Mouse (Mus musculus) embryonic facial prominence, embryonic 13.5 days (tissue): ENCODE results near the gene Smarce1. TPM values are rescaled to one million over a fixed set of nuclear protein-coding genes. Genes with fewer than 3 reads are reported as not detected.
A peak's percentile ranks its signal among the peaks of the same experiment; 100 is the strongest.

ENCODE experiments used
- ATAC-seq: fragments of 200-750 bp; cut with Nextera tagmentation; 2 replicates; pipeline ENCODE4 v1.8.0; 2017; ENCODE audit warnings: low read depth; ENCODE audit not compliant: insufficient number of reproducible peaks, insufficient read depth, low FRiP score, low TSS enrichment
- H3K27ac ChIP-seq: fragments of 300-500 bp; sonication (generic); 2 replicates; pipeline ENCODE4 v1.5.1; 2015; ENCODE audit warnings: moderate library complexity, mild to moderate bottlenecking, inconsistent platforms
- H3K27me3 ChIP-seq: fragments of 300-500 bp; sonication (generic); 2 replicates; pipeline ENCODE4 v1.6.1; 2015; ENCODE audit warnings: mild to moderate bottlenecking, inconsistent platforms
- H3K36me3 ChIP-seq: fragments of 300-500 bp; sonication (generic); 2 replicates; pipeline ENCODE4 v1.6.1; 2015; ENCODE audit warnings: mild to moderate bottlenecking, inconsistent platforms
- H3K4me1 ChIP-seq: fragments of 300-500 bp; sonication (generic); 2 replicates; pipeline ENCODE4 v1.6.1; 2015; ENCODE audit warnings: inconsistent platforms
- H3K4me2 ChIP-seq: fragments of 300-500 bp; sonication (generic); 2 replicates; pipeline ENCODE4 v1.6.1; 2015; ENCODE audit warnings: moderate library complexity, mild to moderate bottlenecking, inconsistent platforms
- H3K4me3 ChIP-seq: fragments of 300-500 bp; sonication (generic); 2 replicates; pipeline ENCODE4 v1.5.1; 2015; ENCODE audit warnings: mild to moderate bottlenecking, inconsistent platforms
- H3K9ac ChIP-seq: fragments of 300-500 bp; sonication (generic); 2 replicates; pipeline ENCODE4 v1.6.1; 2015; ENCODE audit warnings: mild to moderate bottlenecking, inconsistent platforms
- H3K9me3 ChIP-seq: fragments of 300-500 bp; sonication (generic); 2 replicates; pipeline ENCODE4 v1.6.1; 2016; ENCODE audit warnings: inconsistent platforms
- WGBS: fragments of 180-500 bp; shearing (Covaris S2); methylation state at CpG from one replicate; pipeline ENCODE4 v1.1.7; 2015; ENCODE audit warnings: mixed read lengths; 5-methylcytosine and 5-hydroxymethylcytosine counted together
- polyA plus RNA-seq: library from polyadenylated mRNA; unstranded; fragments of >200 nt; fragmentation: Nextera tagmentation; extraction: Ambion mirVana; gene quantifications from 2 replicates; pipeline ENCODE4 v1.2.1, GENCODE M21; 2015

The Smarce1 gene
- 307 and 334 TPM in 2 replicates for polyA plus RNA-seq

DNA sequence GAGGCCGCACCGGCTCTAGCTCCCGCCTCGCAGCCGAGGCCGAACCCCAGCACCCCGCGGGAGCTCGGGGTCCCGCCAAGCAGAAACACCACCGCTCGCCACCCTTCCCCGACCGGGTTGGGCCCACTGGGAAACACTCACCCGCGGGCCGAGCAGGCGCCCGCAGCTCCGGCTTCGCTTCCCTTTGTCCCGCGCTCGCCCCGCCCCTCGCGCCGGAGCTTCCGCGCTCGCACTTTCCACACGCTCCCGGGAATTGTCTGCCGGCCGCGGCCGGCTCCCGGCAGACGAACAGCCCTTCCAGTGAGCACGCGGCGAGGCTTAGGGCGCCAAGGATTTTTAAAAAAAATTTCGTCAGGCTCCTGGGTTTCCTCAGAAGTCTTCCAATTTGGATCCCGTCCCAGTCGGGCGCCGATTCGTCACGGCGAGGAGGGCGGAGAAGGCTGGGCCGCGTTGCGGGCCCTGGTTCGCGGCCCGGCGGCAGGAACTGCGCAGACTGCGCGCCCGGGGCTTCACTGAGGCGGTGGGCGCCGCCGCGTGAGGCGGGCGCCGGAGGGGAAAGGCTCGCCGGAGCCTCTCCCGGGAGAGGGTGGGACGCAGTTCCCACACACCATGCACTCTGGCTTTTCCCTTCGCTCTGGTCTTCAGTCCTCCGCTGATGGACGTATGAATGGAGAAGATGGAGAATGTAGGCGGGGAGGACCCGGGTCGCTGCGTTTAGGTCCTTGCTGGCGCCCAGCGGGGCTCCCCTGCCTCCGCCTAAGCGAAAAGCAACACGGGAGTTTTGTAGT is at the start of gene Smarce1:
Gene Smarce1, minus strand, starts transcription at position 757 of the 788 bp plus-strand sequence.
- Histone ChIP-seq H3K9me3 (no peaks in the 10 kb centered on the region), H3K36me3 (peaks cover 20% of the 10 kb centered on the region), H3K27me3 (no peaks in the 10 kb centered on the region), H3K4me1 (peaks cover 32% of the 10 kb centered on the region), H3K9ac (peak within 1 kb of the TSS; percentile 100), H3K4me3 (peak within 1 kb of the TSS; percentile 87), H3K4me2 (peak within 1 kb of the TSS; percentile 80), H3K27ac (peak within 1 kb of the TSS; percentile 99)
- WGBS: under 1% methylated on average over 84 of the region's 87 CpGs
- peak; percentile 87 for ATAC-seq

- Histone ChIP-seq H3K4me3 (no peak overlapping the region), H3K4me2 (no peak overlapping the region), H3K27ac (no peak overlapping the region), H3K27me3 (no peaks in the 10 kb centered on the region), H3K4me1 (peaks cover 13% of the 10 kb centered on the region), H3K9me3 (no peaks in the 10 kb centered on the region), H3K36me3 (no peaks in the 10 kb centered on the region), H3K9ac (no peak overlapping the region)
- 72% methylated on average over 5 of the region's 5 CpGs for WGBS
- ATAC-seq: no peak
Measured at GRCm38 (mm10) chr11:99279986-99280385, 49.2 kb upstream of the Smarce1 start.

GRCm38 (mm10) chr11:99276786-99277185 is 46.0 kb upstream of the Smarce1 start:
- Histone ChIP-seq H3K4me3 (no peak overlapping the region), H3K27me3 (no peaks in the 10 kb centered on the region), H3K9ac (no peak overlapping the region), H3K27ac (peak overlapping the region; percentile 51), H3K4me2 (no peak overlapping the region), H3K9me3 (no peaks in the 10 kb centered on the region), H3K36me3 (no peaks in the 10 kb centered on the region), H3K4me1 (0 out of 2 replicates have a peak, but pooled peaks cover 4% of the 10 kb centered on the region)
- no peak for ATAC-seq
- WGBS: 40% methylated on average over 7 of the region's 7 CpGs

DNA sequence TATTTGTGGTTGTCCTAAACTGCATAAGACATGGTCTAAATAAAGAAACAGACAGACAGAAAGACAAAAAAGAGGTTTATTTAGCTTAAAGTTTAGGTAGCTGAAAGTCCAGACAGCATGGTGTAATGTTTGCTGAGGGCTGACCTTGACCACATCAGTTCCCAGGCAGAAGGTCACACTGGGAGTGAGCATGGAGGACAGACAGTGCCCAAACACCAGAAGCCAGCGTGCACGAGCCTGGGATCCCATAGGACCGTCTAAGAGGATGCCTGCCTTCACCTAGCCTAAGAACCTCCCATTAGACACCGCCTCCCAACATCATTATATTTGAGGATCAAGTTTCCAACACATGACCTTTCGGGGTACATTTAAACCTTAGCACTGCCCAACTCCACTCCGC is 44.8 kb upstream of the Smarce1 start:
- ATAC-seq: no peak
- 0 out of 2 replicates have a peak, but pooled peaks cover 4% of the 10 kb centered on the region for H3K4me1 ChIP-seq
- no peak overlapping the region for H3K9ac ChIP-seq
- no peaks in the 10 kb centered on the region for H3K9me3 ChIP-seq
- H3K27me3 ChIP-seq: no peaks in the 10 kb centered on the region
- H3K4me2 ChIP-seq: no peak overlapping the region
- H3K27ac ChIP-seq: no peak overlapping the region
- no peaks in the 10 kb centered on the region for H3K36me3 ChIP-seq
- no peak overlapping the region for H3K4me3 ChIP-seq
- WGBS: 61% methylated on average over 6 of the region's 6 CpGs

GRCm38 (mm10) chr11:99272721-99273120 is 41.9 kb upstream of the Smarce1 start:
- H3K9ac ChIP-seq: no peak overlapping the region
- no peak overlapping the region for H3K4me2 ChIP-seq
- no peak overlapping the region for H3K27ac ChIP-seq
- 0 out of 2 replicates have a peak, but pooled peaks cover 4% of the 10 kb centered on the region for H3K4me1 ChIP-seq
- H3K36me3 ChIP-seq: no peaks in the 10 kb centered on the region
- H3K27me3 ChIP-seq: no peaks in the 10 kb centered on the region
- WGBS: 88% methylated on average over 4 of the region's 4 CpGs
- no peaks in the 10 kb centered on the region for H3K9me3 ChIP-seq
- H3K4me3 ChIP-seq: no peak overlapping the region
- ATAC-seq: no peak

DNA sequence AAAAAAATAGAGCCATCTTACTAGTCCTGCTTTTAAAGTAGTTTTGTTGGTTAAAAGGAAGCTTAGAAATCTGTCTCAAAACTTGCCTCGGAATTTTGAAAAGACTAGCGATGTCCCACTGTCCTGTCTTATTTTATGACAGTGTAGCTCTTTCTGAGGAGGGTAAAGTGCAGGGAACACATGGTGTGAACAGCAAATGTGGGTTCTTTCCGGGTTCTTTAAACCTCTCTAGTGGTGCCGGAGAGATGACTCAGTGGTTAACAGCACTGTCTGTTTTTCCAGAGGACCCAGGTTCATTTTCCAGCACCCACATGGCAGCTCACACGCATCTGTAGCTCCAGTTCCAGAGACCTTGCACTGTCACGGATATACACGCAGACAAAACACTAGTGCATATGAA is 38.4 kb upstream of the Smarce1 start:
- Histone ChIP-seq H3K9ac (no peak overlapping the region), H3K4me1 (no peaks in the 10 kb centered on the region), H3K9me3 (no peaks in the 10 kb centered on the region), H3K4me2 (no peak overlapping the region), H3K36me3 (no peaks in the 10 kb centered on the region), H3K27ac (no peak overlapping the region), H3K27me3 (no peaks in the 10 kb centered on the region), H3K4me3 (no peak overlapping the region)
- WGBS: 69% methylated on average over 7 of the region's 7 CpGs
- no peak for ATAC-seq

DNA sequence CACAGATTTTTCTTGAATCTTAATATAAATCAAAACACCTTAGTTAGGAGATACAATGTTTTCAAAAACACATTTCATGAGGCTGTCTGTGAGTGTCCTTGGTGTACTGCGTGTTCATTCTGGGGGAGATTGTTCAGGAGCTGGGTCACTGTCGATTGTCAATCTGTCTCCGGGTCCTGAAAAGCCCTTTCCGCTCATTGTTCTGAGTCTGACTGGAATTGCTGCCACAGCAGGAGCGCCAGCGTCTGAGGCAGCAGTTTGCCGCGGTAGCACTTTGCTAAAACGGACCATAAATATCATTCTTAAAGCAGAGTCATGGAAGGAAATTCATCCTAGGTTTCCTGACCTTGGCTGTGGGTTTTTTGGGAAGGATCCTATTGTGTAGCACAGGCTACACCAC is 35.0 kb upstream of the Smarce1 start:
- 53% methylated on average over 9 of the region's 9 CpGs for WGBS
- H3K27ac ChIP-seq: no peak overlapping the region
- H3K4me3 ChIP-seq: no peak overlapping the region
- ATAC-seq: no peak
- H3K4me1 ChIP-seq: no peaks in the 10 kb centered on the region
- no peaks in the 10 kb centered on the region for H3K9me3 ChIP-seq
- no peak overlapping the region for H3K9ac ChIP-seq
- H3K27me3 ChIP-seq: no peaks in the 10 kb centered on the region
- H3K36me3 ChIP-seq: no peaks in the 10 kb centered on the region
- no peak overlapping the region for H3K4me2 ChIP-seq

DNA sequence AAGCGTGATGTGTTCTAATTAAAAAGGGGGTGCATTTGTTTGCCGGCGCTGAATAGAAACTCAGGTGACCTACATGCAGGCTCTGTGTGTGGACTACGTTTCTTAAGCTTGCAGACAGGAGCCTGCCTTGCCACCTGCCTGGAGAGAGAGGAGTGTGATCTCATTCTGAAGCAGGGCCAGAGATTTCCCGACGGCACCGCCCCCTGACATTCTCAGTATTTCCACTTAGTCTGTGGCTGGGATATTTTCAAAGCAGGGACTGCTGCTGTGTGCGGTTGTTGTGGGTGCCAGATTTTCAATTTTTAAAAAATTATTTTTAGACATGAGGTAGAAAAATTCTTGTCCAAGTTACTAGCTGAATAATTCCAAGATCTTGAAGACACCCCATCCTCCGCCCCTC is 34.4 kb upstream of the Smarce1 start:
- Histone ChIP-seq H3K36me3 (no peaks in the 10 kb centered on the region), H3K9ac (no peak overlapping the region), H3K27ac (no peak overlapping the region), H3K4me2 (no peak overlapping the region), H3K9me3 (no peaks in the 10 kb centered on the region), H3K4me3 (no peak overlapping the region), H3K27me3 (no peaks in the 10 kb centered on the region), H3K4me1 (no peaks in the 10 kb centered on the region)
- WGBS: 72% methylated on average over 9 of the region's 9 CpGs
- ATAC-seq: no peak

DNA sequence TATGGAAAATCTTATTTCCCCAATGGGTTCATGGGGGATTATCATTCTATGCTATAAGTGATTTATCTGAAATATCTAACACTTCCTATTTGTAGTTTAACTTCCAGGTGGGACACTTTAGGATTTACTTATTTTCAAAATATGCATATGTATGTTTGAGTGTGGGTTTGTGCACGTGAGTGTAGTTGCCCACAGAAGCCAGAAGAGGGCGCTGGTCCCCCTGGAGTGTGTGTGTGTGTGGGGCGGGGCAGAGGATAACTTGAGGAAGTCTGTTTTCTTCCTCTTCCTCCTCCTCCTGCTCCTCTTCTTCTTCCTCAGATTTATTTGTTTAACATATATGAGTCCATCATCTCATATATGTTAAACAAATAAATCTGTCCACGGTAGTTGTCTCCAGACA is 25.4 kb upstream of the Smarce1 start:
- Histone ChIP-seq H3K36me3 (no peaks in the 10 kb centered on the region), H3K27me3 (no peaks in the 10 kb centered on the region), H3K27ac (no peak overlapping the region), H3K4me3 (no peak overlapping the region), H3K9me3 (no peaks in the 10 kb centered on the region), H3K4me2 (no peak overlapping the region), H3K9ac (no peak overlapping the region), H3K4me1 (no peaks in the 10 kb centered on the region)
- ATAC-seq: no peak
- WGBS: 74% methylated on average over 4 of the region's 4 CpGs

DNA sequence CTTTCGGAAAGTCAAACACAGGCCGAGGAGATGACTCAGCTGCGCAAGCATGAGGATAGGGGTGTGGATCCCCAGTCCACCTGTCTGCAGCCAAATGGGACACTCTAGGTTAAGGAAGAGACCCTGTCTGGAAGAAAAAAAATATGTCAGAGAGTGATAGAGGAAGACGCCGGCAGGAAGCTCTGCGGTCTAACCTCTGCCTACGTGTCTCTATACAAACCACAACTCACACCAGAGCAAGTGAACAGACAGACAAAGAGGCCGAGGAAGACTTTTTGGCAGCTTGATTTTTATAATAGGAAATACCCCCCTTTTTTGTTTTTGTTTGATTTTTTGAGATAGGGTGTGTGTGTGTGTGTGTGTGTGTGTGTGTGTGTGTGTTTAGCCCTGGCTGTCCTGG is 24.5 kb upstream of the Smarce1 start:
- WGBS: 95% methylated on average over 8 of the region's 8 CpGs
- H3K9me3 ChIP-seq: no peaks in the 10 kb centered on the region
- H3K27ac ChIP-seq: no peak overlapping the region
- no peak overlapping the region for H3K4me3 ChIP-seq
- ATAC-seq: no peak
- H3K27me3 ChIP-seq: no peaks in the 10 kb centered on the region
- no peak overlapping the region for H3K9ac ChIP-seq
- peaks cover 2% of the 10 kb centered on the region for H3K4me1 ChIP-seq
- no peaks in the 10 kb centered on the region for H3K36me3 ChIP-seq
- H3K4me2 ChIP-seq: no peak overlapping the region

DNA sequence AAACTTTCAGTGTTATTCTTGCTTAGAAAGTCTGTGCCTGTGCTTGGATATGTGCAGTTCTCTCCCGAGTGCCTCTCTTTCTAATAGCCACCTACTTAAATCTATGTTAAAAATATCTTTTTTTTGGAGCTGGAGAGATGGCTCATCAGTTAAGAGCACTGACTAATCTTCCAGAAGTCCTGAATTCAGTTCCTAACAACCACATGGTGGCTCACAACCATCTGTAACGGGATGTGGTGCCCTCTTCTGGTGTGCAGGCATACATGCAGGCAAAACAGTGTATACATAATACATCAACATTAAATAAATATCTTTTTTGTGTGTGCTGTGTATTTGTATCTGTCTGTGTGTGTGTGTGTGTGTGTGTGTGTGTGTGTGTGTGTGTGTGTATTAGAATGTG is 23.1 kb upstream of the Smarce1 start:
- Histone ChIP-seq H3K4me2 (no peak overlapping the region), H3K27me3 (no peaks in the 10 kb centered on the region), H3K4me3 (no peak overlapping the region), H3K9ac (no peak overlapping the region), H3K4me1 (peaks cover 5% of the 10 kb centered on the region), H3K9me3 (no peaks in the 10 kb centered on the region), H3K27ac (no peak overlapping the region), H3K36me3 (no peaks in the 10 kb centered on the region)
- no peak for ATAC-seq
- 61% methylated on average over 2 of the region's 2 CpGs for WGBS

DNA sequence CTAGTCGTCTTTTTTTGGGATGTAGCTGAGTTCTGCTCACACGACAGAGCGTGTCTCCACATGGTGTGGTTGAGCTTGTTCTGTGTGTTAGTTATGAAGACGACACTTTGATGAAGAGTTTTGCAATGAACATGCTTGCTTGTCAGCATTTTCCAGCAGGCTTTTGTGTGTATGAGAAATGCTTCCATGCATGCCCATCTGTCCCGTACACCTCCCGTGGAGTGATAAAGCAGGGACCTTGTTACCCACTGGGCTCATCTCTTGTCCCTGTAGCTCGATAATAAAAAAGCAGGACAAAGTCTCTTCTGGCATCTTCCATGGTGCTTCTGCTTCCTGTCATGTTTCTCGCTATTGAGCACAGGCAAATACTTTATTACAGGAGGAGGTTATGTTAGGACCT is 21.9 kb upstream of the Smarce1 start:
- no peak overlapping the region for H3K4me3 ChIP-seq
- H3K27ac ChIP-seq: no peak overlapping the region
- no peak overlapping the region for H3K9ac ChIP-seq
- H3K4me1 ChIP-seq: peaks cover 5% of the 10 kb centered on the region
- ATAC-seq: no peak
- WGBS: 66% methylated on average over 8 of the region's 8 CpGs
- H3K4me2 ChIP-seq: no peak overlapping the region
- no peaks in the 10 kb centered on the region for H3K9me3 ChIP-seq
- H3K27me3 ChIP-seq: no peaks in the 10 kb centered on the region
- no peaks in the 10 kb centered on the region for H3K36me3 ChIP-seq
